Mouse (Mus musculus) small intestine, adult 2 months (tissue): ENCODE results near the gene Rccd1.
"Not testable (repeated sequence)": the region's sequence is repeated elsewhere in the genome, so short reads cannot be mapped to it uniquely, and the experiment has no call there.

Source experiments
- CTCF ChIP-seq: fragments of 200-500 bp; IDR thresholded peaks from 2 replicates; pipeline ENCODE4 v1.5.1; 2012; ENCODE audit warnings: low read depth, mild to moderate bottlenecking, control low read depth, inconsistent platforms, low read length, moderate library complexity, mixed read lengths; ENCODE audit not compliant: insufficient replicate concordance, insufficient read length; ENCODE audit errors: extremely low read depth
- POLR2A ChIP-seq: fragments of 200-500 bp; IDR thresholded peaks from 2 replicates; pipeline ENCODE4 v1.6.1; 2012; ENCODE audit warnings: low read depth, mild to moderate bottlenecking, control low read depth, inconsistent platforms, low read length, moderate library complexity

DNA sequence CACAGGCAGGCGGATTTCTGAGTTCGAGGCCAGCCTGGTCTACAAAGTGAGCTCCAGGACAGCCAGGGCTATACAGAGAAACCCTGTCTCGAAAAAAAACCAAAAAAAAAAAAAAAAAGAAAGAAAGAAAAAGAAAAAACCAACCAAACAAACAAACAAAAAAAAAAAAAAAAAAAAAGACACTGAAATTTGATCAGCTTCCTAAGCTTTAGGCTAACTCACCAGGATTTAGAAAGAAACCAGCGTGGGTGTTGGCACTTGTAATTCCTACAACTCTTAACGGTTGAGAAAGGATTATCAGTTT is 514 bp upstream of the Rccd1 start:
- not testable (repeated sequence) for TF ChIP-seq CTCF, POLR2A
